Mouse (Mus musculus) heart, adult 11 months (tissue): ENCODE data around the gene Ctbp2.

ENCODE experiments used
- DNase-seq: peaks from one replicate; pipeline ENCODE4 v3.0.0; 2022

Ctbp2 gene

GRCm38 (mm10) chr7:133117815-133118214 lies 6.3 kb downstream of the Ctbp2 start:
- no peak for DNase-seq

- no peak for DNase-seq
Measured at GRCm38 (mm10) chr7:133116542-133116941, 7.6 kb downstream of the Ctbp2 start.

GRCm38 (mm10) chr7:133115886-133116285 lies 8.3 kb downstream of the Ctbp2 start:
- peak; percentile 94 for DNase-seq

- peak; percentile 96 for DNase-seq
Measured at GRCm38 (mm10) chr7:133114847-133115470, 9.2 kb downstream of the Ctbp2 start.

- DNase-seq: no peak
Measured at GRCm38 (mm10) chr7:133113185-133113895, 10.8 kb downstream of the Ctbp2 start.

- no peak for DNase-seq
Measured at GRCm38 (mm10) chr7:133112351-133112831, 11.8 kb downstream of the Ctbp2 start.

GRCm38 (mm10) chr7:133109442-133109841 lies 14.7 kb downstream of the Ctbp2 start:
- DNase-seq: no peak

GRCm38 (mm10) chr7:133108695-133109094 lies 15.5 kb downstream of the Ctbp2 start:
- DNase-seq: peak; percentile 90

GRCm38 (mm10) chr7:133102578-133102977 lies 21.6 kb downstream of the Ctbp2 start:
- no peak for DNase-seq

- DNase-seq: peak; percentile 94
Measured at GRCm38 (mm10) chr7:133101070-133101469, 23.1 kb downstream of the Ctbp2 start.

GRCm38 (mm10) chr7:133100178-133100577 lies 24.0 kb downstream of the Ctbp2 start:
- no peak for DNase-seq

- DNase-seq: peak; percentile 98
Measured at GRCm38 (mm10) chr7:133099266-133099665, 24.9 kb downstream of the Ctbp2 start.

GRCm38 (mm10) chr7:133098118-133098793 lies 25.9 kb downstream of the Ctbp2 start:
- peak; percentile 91 for DNase-seq

GRCm38 (mm10) chr7:133095610-133096009 lies 28.5 kb downstream of the Ctbp2 start:
- peak; percentile 85 for DNase-seq

GRCm38 (mm10) chr7:133094711-133095495 lies 29.3 kb downstream of the Ctbp2 start:
- DNase-seq: no peak

GRCm38 (mm10) chr7:133094161-133094560 lies 30.0 kb downstream of the Ctbp2 start:
- peak; percentile 95 for DNase-seq

GRCm38 (mm10) chr7:133093731-133094130 lies 30.4 kb downstream of the Ctbp2 start:
- DNase-seq: no peak

- no peak for DNase-seq
Measured at GRCm38 (mm10) chr7:133090641-133091040, 33.5 kb downstream of the Ctbp2 start.

- no peak for DNase-seq
Measured at GRCm38 (mm10) chr7:133089621-133090260, 34.4 kb downstream of the Ctbp2 start.

- peak; percentile 96 for DNase-seq
Measured at GRCm38 (mm10) chr7:133088830-133089261, 35.3 kb downstream of the Ctbp2 start.

- no peak for DNase-seq
Measured at GRCm38 (mm10) chr7:133088411-133088810, 35.7 kb downstream of the Ctbp2 start.

GRCm38 (mm10) chr7:133085408-133085807 lies 38.7 kb downstream of the Ctbp2 start:
- no peak for DNase-seq
